Mouse (Mus musculus) frontal cortex, postnatal 36 days (tissue): ENCODE measurements around the gene Gm17693.
"Not testable (repeated sequence)": the region's sequence is repeated elsewhere in the genome, so short reads cannot be mapped to it uniquely, and the experiment has no call there.

Source experiments
- DNase-seq, 2 experiments: peaks; one replicate each; pipeline ENCODE4 v3.0.0; 2022; ENCODE audit warnings: low spot score in 2 of 2

Gm17693 gene

GRCm38 (mm10) chrX:125705144-125705543 lies at the start of gene Gm17693:
Gm17693 (plus strand) TSS chrX:125705444.
- not testable (repeated sequence) for DNase-seq
